ENCODE assay signal across 26 mouse cellular contexts in genomic region chr10:61296713-61297445, GRCm38 (mm10). TPM values are rescaled to one million over a fixed set of nuclear protein-coding genes. Genes with fewer than 3 reads are reported as not detected.
DNase-seq lines count a peak whose midpoint lies in the region; ATAC-seq and TF ChIP-seq lines count a peak whose summit lies in the region.
"Had no signal": no experiment of that assay in that cellular context is flagged by ENCODE, and none has a peak within 500 bp of the region (broad histone marks: within the 10 kb centered on the region; RNA-seq: fewer than 3 reads in every experiment).

No protein-coding gene starts in this region.

- no peaks in the 10 kb centered on the region for H3K9me3 ChIP-seq in midbrain, postnatal 0 days (ENCODE audit: low read length)
- H3K9me3 ChIP-seq in midbrain, embryonic 10.5 days (replicated peaks) = no peaks in the 10 kb centered on the region
- H3K9me3 ChIP-seq: embryonic facial prominence, embryonic 12.5 days; heart, embryonic 10.5 days; kidney, embryonic 15.5 days; limb, embryonic 12.5 days; liver, embryonic 12.5 days; neural tube, embryonic 13.5 days; stomach, embryonic 15.5 days had no signal

- no peak overlapping the region for H3K27ac ChIP-seq in midbrain, postnatal 0 days (ENCODE audit: low read depth, low read length)
- H3K27ac ChIP-seq in midbrain, embryonic 10.5 days (replicated peaks) = no peak overlapping the region
- H3K27ac ChIP-seq: embryonic facial prominence, embryonic 12.5 days; heart, embryonic 10.5 days; hindbrain, embryonic 14.5 days; kidney, embryonic 15.5 days; limb, embryonic 12.5 days; liver, embryonic 12.5 days; neural tube, embryonic 13.5 days; stomach, embryonic 15.5 days had no signal

- no peak for TF ChIP-seq CTCF in midbrain, postnatal 0 days (IDR thresholded peaks at IDR 0.05)

- peak; percentile 45 for DNase-seq in midbrain, postnatal 0 days (ENCODE audit: low spot score)
- no peak for DNase-seq in midbrain, embryonic 10.5 days (ENCODE audit: low spot score)
- DNase-seq in CD4-positive helper T cell, adult 2 months (ENCODE audit: low read depth, low spot score) = peak; percentile 31
- peak; percentile 24 for DNase-seq in CD4-positive, CD25-positive, alpha-beta regulatory T cell, adult 2 months (ENCODE audit: low read depth, low spot score)
- DNase-seq in induced T-regulatory cell, adult 2 months (ENCODE audit: low read depth) = peak; percentile 40
- DNase-seq in Muller cell, postnatal 12 days (ENCODE audit: inconsistent ontology term) = no peak
- no peak for DNase-seq in frontal cortex, postnatal 10 days (ENCODE audit: low spot score in 2 of 2)
- DNase-seq: cerebellum, adult 18-20 months; gastrocnemius, postnatal 25 days; kidney, postnatal 4 days; lung, adult 2 months had no signal

- H3K9ac ChIP-seq in midbrain, postnatal 0 days (replicated peaks; ENCODE audit: low read length, poor library complexity, severe bottlenecking) = no peak overlapping the region
- H3K9ac ChIP-seq: embryonic facial prominence, embryonic 12.5 days; hindbrain, embryonic 14.5 days; kidney, embryonic 15.5 days; limb, embryonic 12.5 days; liver, embryonic 12.5 days; neural tube, embryonic 13.5 days; stomach, embryonic 15.5 days had no signal

- H3K4me3 ChIP-seq in midbrain, postnatal 0 days (ENCODE audit: low read depth, low read length) = no peak overlapping the region
- H3K4me3 ChIP-seq in midbrain, embryonic 10.5 days = no peak overlapping the region
- H3K4me3 ChIP-seq: embryonic facial prominence, embryonic 12.5 days; erythroblast, embryonic 14.5 days; heart, embryonic 10.5 days; kidney, embryonic 15.5 days; limb, embryonic 12.5 days; liver, embryonic 12.5 days; neural tube, embryonic 13.5 days; stomach, embryonic 15.5 days had no signal

- H3K27me3 ChIP-seq in midbrain, postnatal 0 days (ENCODE audit: insufficient read depth, low read length) = no peaks in the 10 kb centered on the region
- no peaks in the 10 kb centered on the region for H3K27me3 ChIP-seq in midbrain, embryonic 10.5 days (ENCODE audit: low read depth, poor library complexity, severe bottlenecking)
- H3K27me3 ChIP-seq: embryonic facial prominence, embryonic 12.5 days; kidney, embryonic 15.5 days; limb, embryonic 12.5 days; liver, embryonic 12.5 days; neural tube, embryonic 13.5 days; stomach, embryonic 15.5 days had no signal

- no peak for ATAC-seq in midbrain, postnatal 0 days (ENCODE audit: low FRiP score)
- ATAC-seq: forebrain, embryonic 14.5 days; intestine, postnatal 0 days; liver, embryonic 12.5 days had no signal

- no peak overlapping the region for H3K4me2 ChIP-seq in midbrain, postnatal 0 days (ENCODE audit: low read depth, low read length, poor library complexity, severe bottlenecking)
- H3K4me2 ChIP-seq: embryonic facial prominence, embryonic 12.5 days; hindbrain, embryonic 14.5 days; kidney, embryonic 15.5 days; limb, embryonic 12.5 days; liver, embryonic 12.5 days; midbrain, embryonic 11.5 days; neural tube, embryonic 13.5 days; stomach, embryonic 15.5 days had no signal

- H3K4me1 ChIP-seq in midbrain, postnatal 0 days (ENCODE audit: insufficient read depth, low read length) = no peaks in the 10 kb centered on the region
- H3K4me1 ChIP-seq in midbrain, embryonic 10.5 days = no peaks in the 10 kb centered on the region
- H3K4me1 ChIP-seq: embryonic facial prominence, embryonic 12.5 days; kidney, embryonic 15.5 days; limb, embryonic 12.5 days; liver, embryonic 12.5 days; neural tube, embryonic 13.5 days; stomach, embryonic 15.5 days had no signal

- 74% methylated on average over 8 of the region's 8 CpGs for WGBS in midbrain, postnatal 0 days
- WGBS in midbrain, embryonic 10.5 days = 86% methylated on average over 8 of the region's 8 CpGs

- no peaks in the 10 kb centered on the region for H3K36me3 ChIP-seq in midbrain, postnatal 0 days (ENCODE audit: insufficient read depth, low read length)
- H3K36me3 ChIP-seq in midbrain, embryonic 10.5 days = no peaks in the 10 kb centered on the region
- H3K36me3 ChIP-seq: embryonic facial prominence, embryonic 12.5 days; G1E; heart, embryonic 10.5 days; kidney, embryonic 15.5 days; limb, embryonic 12.5 days; liver, embryonic 12.5 days; neural tube, embryonic 13.5 days; stomach, embryonic 15.5 days had no signal

RNA-seq across cellular contexts. Expression of gene Prf1, which starts 0.8 kb away (rescaled TPM):
- total RNA-seq in midbrain, postnatal 0 days (2014; rRNA removed) = not detected in 2 replicates
- not detected in 2 replicates for polyA plus RNA-seq in midbrain, postnatal 0 days (2015; fragmentation: Nextera tagmentation; extraction: Ambion mirVana)
- polyA plus RNA-seq in midbrain, embryonic 10.5 days (2016; fragmentation: Nextera tagmentation; extraction: Ambion mirVana) = not detected in 2 replicates
- total RNA-seq: gastrocnemius, postnatal 25 days; layer of hippocampus, postnatal 10 days; left cerebral cortex, adult 8-10 months had no signal
- polyA plus RNA-seq: embryonic facial prominence, embryonic 12.5 days; erythroblast, embryonic 14.5 days; forebrain, embryonic 14.5 days; G1E; heart, embryonic 10.5 days; intestine, postnatal 0 days; kidney, embryonic 15.5 days; limb, embryonic 12.5 days; liver, embryonic 12.5 days; neural tube, embryonic 13.5 days had no signal

RNA-seq across cellular contexts. Expression of gene Adamts14, which starts 23.6 kb away (rescaled TPM):
- 1.1 and 1.6 TPM in 2 replicates for total RNA-seq in midbrain, postnatal 0 days (2014; rRNA removed)
- 0.27 and 0.31 TPM in 2 replicates for polyA plus RNA-seq in midbrain, postnatal 0 days (2015; fragmentation: Nextera tagmentation; extraction: Ambion mirVana)
- polyA plus RNA-seq in midbrain, embryonic 10.5 days (2016; fragmentation: Nextera tagmentation; extraction: Ambion mirVana) = 0.33 and 0.34 TPM in 2 replicates
- total RNA-seq: G1E had no signal
- polyA plus RNA-seq: erythroblast, embryonic 14.5 days; G1E had no signal

Comparison
In these comparisons a context has a peak if more than half of its experiments do, and no peak if none do; other contexts are left out.
1. DNase-seq: peak in midbrain, postnatal 0 days (single experiment), CD4-positive helper T cell, adult 2 months (single experiment), CD4-positive, CD25-positive, alpha-beta regulatory T cell, adult 2 months (single experiment) and induced T-regulatory cell, adult 2 months (single experiment); none in midbrain, embryonic 10.5 days (single experiment), Muller cell, postnatal 12 days (single experiment) and frontal cortex, postnatal 10 days (0 of 2).